Mouse (Mus musculus) midbrain, embryonic 13.5 days (tissue): Measurements from ENCODE around the gene Crk. TPM values are rescaled to one million over a fixed set of nuclear protein-coding genes. Genes with fewer than 3 reads are reported as not detected.

Experiments
- ATAC-seq: fragments of 200-750 bp; cut with Nextera tagmentation; 2 replicates; pipeline ENCODE4 v1.8.0; 2017; ENCODE audit warnings: mild to moderate bottlenecking, moderate TSS enrichment, moderate library complexity
- H3K27ac ChIP-seq: fragments of 300-500 bp; sonication (generic); 2 replicates; pipeline ENCODE4 v1.5.1; 2015; ENCODE audit warnings: inconsistent platforms, mild to moderate bottlenecking, moderate library complexity
- H3K27me3 ChIP-seq: fragments of 300-500 bp; sonication (generic); 2 replicates; pipeline ENCODE4 v1.6.1; 2015; ENCODE audit warnings: mild to moderate bottlenecking, inconsistent platforms
- H3K36me3 ChIP-seq: fragments of 300-500 bp; sonication (generic); 2 replicates; pipeline ENCODE4 v1.6.1; 2015; ENCODE audit warnings: mild to moderate bottlenecking, inconsistent platforms
- H3K4me1 ChIP-seq: fragments of 300-500 bp; sonication (generic); replicated peaks from 2 replicates; pipeline ENCODE4 v1.6.1; 2015; ENCODE audit warnings: inconsistent platforms
- H3K4me2 ChIP-seq: fragments of 300-500 bp; sonication (generic); replicated peaks from 2 replicates; pipeline ENCODE4 v1.6.1; 2015; ENCODE audit warnings: moderate library complexity, mild to moderate bottlenecking, inconsistent platforms
- H3K4me3 ChIP-seq: fragments of 300-500 bp; sonication (generic); replicated peaks from 2 replicates; pipeline ENCODE4 v1.5.1; 2015; ENCODE audit warnings: mild to moderate bottlenecking, inconsistent platforms
- H3K9ac ChIP-seq: fragments of 300-500 bp; sonication (generic); replicated peaks from 2 replicates; pipeline ENCODE4 v1.6.1; 2015; ENCODE audit warnings: mild to moderate bottlenecking, inconsistent platforms
- H3K9me3 ChIP-seq: fragments of 300-500 bp; sonication (generic); 2 replicates; pipeline ENCODE4 v1.6.1; 2016; ENCODE audit warnings: mild to moderate bottlenecking, inconsistent platforms
- WGBS: fragments of 180-500 bp; shearing (Covaris S2); methylation state at CpG from one replicate; pipeline ENCODE4 v1.1.7; 2015; 5-methylcytosine and 5-hydroxymethylcytosine counted together
- polyA plus RNA-seq: library from polyadenylated mRNA; unstranded; fragments of >200 nt; fragmentation: Nextera tagmentation; extraction: Ambion mirVana; gene quantifications from 2 replicates; pipeline ENCODE4 v1.2.1, GENCODE M21; 2015

Gene Crk
- polyA plus RNA-seq, 1 experiment from 2014 or later, result 129 TPM

DNA sequence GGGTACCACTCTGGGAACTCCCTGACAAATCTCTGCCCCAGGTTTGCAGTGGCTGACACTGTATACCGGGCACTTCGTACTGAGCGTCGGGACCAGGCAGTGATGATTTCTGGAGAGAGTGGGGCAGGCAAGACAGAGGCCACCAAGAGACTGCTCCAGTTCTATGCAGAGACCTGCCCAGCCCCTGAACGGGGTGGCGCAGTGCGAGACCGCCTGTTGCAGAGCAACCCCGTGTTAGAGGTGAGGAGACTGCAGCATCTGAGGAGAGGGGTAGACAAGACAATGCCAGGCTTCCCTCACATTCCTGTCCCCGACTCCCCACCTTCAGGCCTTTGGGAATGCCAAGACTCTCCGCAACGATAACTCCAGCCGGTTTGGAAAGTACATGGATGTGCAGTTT, 20.7 kb upstream of the Crk start:
- Histone ChIP-seq H3K9ac (no peak overlapping the region), H3K4me3 (no peak overlapping the region), H3K36me3 (peaks cover 14% of the 10 kb centered on the region; the same call in 1 of the 2 replicates), H3K4me1 (peaks cover 30% of the 10 kb centered on the region), H3K4me2 (no peak overlapping the region), H3K27ac (no peak overlapping the region), H3K9me3 (no peaks in the 10 kb centered on the region), H3K27me3 (peaks cover 40% of the 10 kb centered on the region)
- WGBS, result 95% methylated on average over 13 of the region's 13 CpGs
- ATAC-seq, result no peak

DNA sequence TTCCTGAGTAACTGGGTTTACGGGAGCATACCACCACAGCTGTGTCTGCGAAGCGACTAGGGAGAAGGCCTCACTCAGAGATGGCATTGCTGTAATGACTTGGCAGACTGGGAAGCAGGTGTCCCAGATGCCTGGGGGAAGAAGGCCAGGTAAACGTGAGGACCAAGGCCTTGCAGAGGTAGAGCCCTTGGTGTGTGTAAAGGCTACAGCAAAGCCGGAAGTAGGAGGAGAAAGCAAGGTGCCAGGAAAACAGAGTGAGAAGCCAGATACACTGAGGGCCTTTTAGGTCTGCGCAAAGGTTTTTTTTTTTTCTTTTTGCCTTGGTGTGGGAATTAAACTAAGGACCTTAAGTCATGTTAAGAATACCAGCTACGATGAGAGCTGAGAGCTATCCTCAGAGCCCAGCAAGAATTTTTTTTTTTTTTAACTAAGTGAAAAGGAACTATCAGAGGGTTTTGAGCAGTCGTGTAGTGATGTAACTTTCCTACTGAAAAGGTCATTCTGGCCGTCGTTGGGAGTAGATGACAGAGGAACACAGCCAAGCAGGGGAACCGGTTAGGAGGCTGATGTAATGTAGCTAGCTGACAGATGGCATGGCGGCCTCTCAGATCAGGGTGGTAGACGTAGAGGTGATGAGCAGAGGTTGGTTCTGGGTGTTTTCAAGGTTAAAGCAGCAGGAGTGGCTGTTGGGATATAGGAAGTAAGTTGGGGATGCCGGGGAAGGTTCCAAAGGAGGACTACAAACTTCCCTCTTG, 19.9 kb upstream of the Crk start:
- H3K4me2 ChIP-seq, result no peak overlapping the region
- no peak overlapping the region for H3K9ac ChIP-seq
- ATAC-seq, result no peak
- H3K27ac ChIP-seq, result no peak overlapping the region
- H3K4me1 ChIP-seq, result peaks cover 22% of the 10 kb centered on the region
- no peak overlapping the region for H3K4me3 ChIP-seq
- H3K27me3 ChIP-seq, result peaks cover 32% of the 10 kb centered on the region
- WGBS, result 85% methylated on average over 14 of the region's 14 CpGs
- H3K9me3 ChIP-seq, result no peaks in the 10 kb centered on the region
- peaks cover 14% of the 10 kb centered on the region; the same call in 1 of the 2 replicates for H3K36me3 ChIP-seq

DNA sequence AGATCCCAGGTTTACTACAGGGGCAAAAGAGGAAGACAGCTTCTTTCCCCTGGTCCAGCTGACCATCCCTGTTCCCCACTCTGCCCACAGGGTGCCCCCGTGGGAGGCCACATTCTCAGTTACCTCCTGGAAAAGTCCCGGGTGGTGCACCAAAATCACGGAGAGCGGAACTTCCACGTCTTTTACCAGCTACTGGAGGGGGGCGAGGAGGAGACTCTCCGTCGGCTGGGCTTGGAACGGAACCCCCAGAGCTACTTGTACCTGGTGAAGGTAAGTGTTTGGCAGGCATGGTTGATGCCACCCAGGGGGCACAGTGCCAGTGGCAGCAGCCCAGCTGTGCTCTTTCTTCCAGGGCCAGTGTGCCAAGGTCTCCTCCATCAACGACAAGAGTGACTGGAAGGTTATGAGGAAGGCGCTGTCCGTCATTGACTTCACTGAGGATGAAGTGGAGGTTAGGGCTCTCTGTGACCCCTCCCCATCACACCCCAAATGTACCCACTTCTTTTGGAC, 18.9 kb upstream of the Crk start:
- H3K4me2 ChIP-seq, result no peak overlapping the region
- WGBS, result 94% methylated on average over 12 of the region's 12 CpGs
- H3K4me3 ChIP-seq, result no peak overlapping the region
- peaks cover 14% of the 10 kb centered on the region; the same call in 1 of the 2 replicates for H3K36me3 ChIP-seq
- no peak for ATAC-seq
- no peak overlapping the region for H3K27ac ChIP-seq
- peaks cover 13% of the 10 kb centered on the region for H3K4me1 ChIP-seq
- peaks cover 22% of the 10 kb centered on the region for H3K27me3 ChIP-seq
- no peaks in the 10 kb centered on the region for H3K9me3 ChIP-seq
- H3K9ac ChIP-seq, result no peak overlapping the region

DNA sequence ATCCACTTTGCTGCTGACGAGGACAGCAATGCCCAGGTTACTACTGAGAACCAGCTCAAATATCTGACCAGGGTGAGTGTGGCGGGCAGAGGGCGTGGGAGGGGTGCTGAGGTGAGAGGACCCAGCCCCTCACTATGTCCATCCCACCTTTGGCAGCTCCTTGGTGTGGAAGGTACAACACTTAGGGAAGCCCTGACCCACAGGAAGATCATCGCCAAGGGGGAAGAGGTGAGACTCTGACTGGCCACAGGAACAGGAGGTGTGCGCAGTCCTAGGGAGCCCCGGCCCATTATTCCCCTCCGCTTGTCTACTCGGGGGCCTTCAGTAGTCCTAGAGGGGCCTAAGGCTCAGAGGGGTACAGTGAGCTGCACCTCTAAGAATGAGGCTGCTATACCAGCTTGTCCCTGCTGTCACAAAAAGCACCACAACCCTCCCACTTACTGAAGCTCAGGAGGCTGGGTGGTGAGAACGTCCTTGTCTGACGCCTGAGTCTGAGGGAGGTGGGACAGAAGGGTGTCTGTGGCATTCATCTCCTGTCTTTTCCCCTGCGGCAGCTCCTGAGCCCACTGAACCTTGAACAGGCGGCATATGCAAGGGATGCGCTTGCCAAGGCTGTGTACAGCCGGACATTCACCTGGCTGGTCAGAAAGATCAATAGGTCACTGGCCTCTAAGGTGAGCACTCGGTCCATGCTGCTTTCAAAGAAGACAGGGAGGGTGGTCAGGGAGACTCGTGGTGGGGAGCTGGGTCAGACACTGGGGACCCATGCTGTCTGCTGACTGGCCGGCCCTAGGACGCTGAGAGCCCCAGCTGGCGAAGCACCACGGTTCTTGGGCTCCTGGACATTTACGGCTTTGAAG, 17.9 kb upstream of the Crk start:
- H3K9me3 ChIP-seq, result no peaks in the 10 kb centered on the region

DNA sequence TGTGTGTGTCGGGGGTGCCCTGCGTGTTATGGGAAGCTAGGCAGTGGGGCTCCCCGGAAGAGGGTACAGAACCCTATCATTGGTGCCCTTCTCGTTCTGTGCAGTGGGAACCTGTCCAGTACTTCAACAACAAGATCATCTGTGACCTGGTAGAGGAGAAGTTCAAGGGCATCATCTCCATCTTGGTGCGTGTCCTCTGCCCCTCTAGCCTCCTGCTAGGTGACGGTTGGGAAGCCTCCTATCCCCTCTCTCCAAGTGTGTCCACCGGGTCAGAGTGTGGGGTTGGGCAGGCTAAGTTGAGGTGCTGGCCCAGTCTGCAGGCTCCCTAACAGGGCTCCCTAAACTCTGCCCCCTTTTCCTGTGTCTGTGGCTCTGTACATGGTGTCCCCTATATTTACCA, 16.9 kb upstream of the Crk start:
- Histone ChIP-seq H3K4me3 (no peak overlapping the region), H3K9me3 (no peaks in the 10 kb centered on the region), H3K36me3 (peaks cover 14% of the 10 kb centered on the region; the same call in 1 of the 2 replicates), H3K4me2 (no peak overlapping the region), H3K4me1 (no peaks in the 10 kb centered on the region), H3K9ac (no peak overlapping the region), H3K27me3 (peaks cover 3% of the 10 kb centered on the region), H3K27ac (no peak overlapping the region)
- ATAC-seq, result no peak
- WGBS, result 90% methylated on average over 7 of the region's 7 CpGs

More for the DNA sequence above, 17.9 kb upstream of the Crk start:
- Histone ChIP-seq H3K36me3 (peaks cover 14% of the 10 kb centered on the region; the same call in 1 of the 2 replicates), H3K27me3 (peaks cover 13% of the 10 kb centered on the region), H3K4me1 (peaks cover 6% of the 10 kb centered on the region), H3K4me2 (no peak overlapping the region), H3K27ac (no peak overlapping the region), H3K4me3 (no peak overlapping the region), H3K9ac (no peak overlapping the region)
- WGBS, result 90% methylated on average over 21 of the region's 21 CpGs
- no peak for ATAC-seq

DNA sequence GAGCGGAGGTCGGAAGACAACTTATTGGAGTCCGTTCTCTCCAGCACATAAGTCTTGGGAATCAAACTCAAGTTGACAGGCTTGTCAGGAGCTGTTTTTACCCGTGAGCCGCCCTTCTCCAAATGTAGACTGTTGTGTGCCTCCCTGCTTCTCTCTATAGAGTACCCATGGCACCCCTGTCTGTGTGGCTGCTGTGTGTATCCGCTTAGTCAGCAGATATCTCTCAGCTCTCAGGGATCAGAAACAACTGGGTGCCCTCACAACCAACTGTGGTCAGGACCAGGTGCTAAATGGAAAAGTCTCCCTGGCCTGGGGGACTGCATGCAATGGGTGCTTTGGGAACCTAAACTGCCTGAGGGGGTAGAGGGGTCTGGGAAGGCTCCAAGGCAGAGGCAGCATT, 12.8 kb upstream of the Crk start:
- Histone ChIP-seq H3K27ac (no peak overlapping the region), H3K36me3 (peaks cover 7% of the 10 kb centered on the region; the same call in 1 of the 2 replicates), H3K4me2 (no peak overlapping the region), H3K27me3 (no peaks in the 10 kb centered on the region), H3K4me3 (no peak overlapping the region), H3K9me3 (no peaks in the 10 kb centered on the region), H3K9ac (no peak overlapping the region), H3K4me1 (no peaks in the 10 kb centered on the region)
- no peak for ATAC-seq
- 94% methylated on average over 6 of the region's 6 CpGs for WGBS

DNA sequence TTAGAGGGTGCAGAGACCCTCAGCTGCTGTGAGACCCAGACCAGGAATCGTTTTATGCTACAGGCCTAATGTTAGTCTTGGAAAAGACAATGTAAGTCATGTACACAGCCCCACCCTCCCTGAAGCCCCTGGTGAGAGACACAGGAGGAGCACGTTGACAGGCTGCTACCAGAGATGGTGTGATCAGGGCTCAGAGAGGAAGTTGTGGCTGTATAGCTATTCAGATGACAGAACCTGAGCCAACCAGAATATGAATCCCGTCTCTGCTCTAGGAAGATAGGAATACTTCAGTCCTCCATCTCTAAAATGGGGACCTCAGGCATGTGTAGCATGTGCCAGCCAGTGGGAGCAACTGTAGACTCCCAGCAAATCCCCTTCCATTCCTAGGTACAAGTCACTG, 10.4 kb upstream of the Crk start:
- no peak for ATAC-seq

DNA sequence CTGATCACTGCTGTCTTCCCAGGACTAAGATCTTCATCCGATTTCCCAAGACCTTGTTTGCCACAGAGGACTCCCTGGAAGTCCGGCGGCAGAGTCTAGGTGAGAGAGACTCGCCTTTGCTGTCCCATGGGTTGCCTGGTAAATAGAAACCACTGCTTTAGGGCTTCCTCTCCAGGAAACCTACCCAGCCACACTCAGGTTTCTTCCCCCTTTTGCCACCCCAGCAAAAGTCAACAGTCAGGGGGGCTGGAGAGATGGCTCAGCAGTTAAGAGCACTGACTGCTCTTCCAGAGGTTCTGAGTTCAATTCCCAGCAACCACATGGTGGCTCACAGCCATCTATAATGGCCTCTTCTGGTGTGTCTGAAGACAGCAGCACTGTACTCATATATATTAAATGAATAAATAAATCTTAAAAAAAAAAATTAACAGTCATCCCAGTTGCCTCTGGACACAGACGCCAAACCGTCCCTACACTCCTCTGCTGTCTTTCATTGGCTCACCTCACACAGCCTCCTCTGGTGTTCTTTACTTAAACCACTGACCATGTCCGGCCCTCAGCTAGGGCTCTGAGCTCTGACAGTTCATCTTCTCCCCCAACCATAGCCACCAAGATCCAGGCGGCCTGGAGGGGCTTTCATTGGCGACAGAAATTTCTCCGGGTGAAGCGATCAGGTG, 9.7 kb upstream of the Crk start:
- H3K9me3 ChIP-seq, result no peaks in the 10 kb centered on the region
- no peaks in the 10 kb centered on the region for H3K36me3 ChIP-seq
- H3K4me2 ChIP-seq, result no peak overlapping the region
- WGBS, result 88% methylated on average over 11 of the region's 11 CpGs
- H3K27me3 ChIP-seq, result no peaks in the 10 kb centered on the region
- no peak overlapping the region for H3K27ac ChIP-seq
- no peak overlapping the region for H3K4me3 ChIP-seq
- no peaks in the 10 kb centered on the region for H3K4me1 ChIP-seq
- H3K9ac ChIP-seq, result no peak overlapping the region
- ATAC-seq, result no peak

More for the DNA sequence above, 10.4 kb upstream of the Crk start:
- Histone ChIP-seq H3K27ac (no peak overlapping the region), H3K27me3 (no peaks in the 10 kb centered on the region), H3K36me3 (no peaks in the 10 kb centered on the region), H3K9me3 (no peaks in the 10 kb centered on the region), H3K9ac (no peak overlapping the region), H3K4me2 (no peak overlapping the region), H3K4me1 (no peaks in the 10 kb centered on the region), H3K4me3 (no peak overlapping the region)
- 84% methylated on average over 3 of the region's 3 CpGs for WGBS

DNA sequence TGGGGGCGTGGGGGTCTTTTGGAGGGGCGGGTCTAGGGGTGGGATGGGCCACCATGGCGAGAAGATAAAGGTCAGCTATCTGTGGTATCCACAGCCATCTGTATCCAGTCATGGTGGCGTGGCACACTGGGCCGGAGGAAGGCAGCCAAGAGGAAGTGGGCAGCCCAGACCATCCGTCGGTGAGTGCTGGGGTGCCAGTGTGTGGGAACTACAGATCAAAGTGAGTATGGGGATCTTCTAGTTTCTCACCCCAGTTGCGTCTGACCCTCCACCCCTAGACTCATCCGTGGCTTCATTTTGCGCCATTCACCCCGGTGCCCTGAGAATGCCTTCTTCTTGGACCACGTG, 9.2 kb upstream of the Crk start:
- Histone ChIP-seq H3K4me1 (no peaks in the 10 kb centered on the region), H3K4me2 (no peak overlapping the region), H3K9me3 (no peaks in the 10 kb centered on the region), H3K27ac (no peak overlapping the region), H3K36me3 (no peaks in the 10 kb centered on the region), H3K4me3 (no peak overlapping the region), H3K27me3 (no peaks in the 10 kb centered on the region), H3K9ac (no peak overlapping the region)
- WGBS, result 94% methylated on average over 12 of the region's 12 CpGs
- ATAC-seq, result no peak

DNA sequence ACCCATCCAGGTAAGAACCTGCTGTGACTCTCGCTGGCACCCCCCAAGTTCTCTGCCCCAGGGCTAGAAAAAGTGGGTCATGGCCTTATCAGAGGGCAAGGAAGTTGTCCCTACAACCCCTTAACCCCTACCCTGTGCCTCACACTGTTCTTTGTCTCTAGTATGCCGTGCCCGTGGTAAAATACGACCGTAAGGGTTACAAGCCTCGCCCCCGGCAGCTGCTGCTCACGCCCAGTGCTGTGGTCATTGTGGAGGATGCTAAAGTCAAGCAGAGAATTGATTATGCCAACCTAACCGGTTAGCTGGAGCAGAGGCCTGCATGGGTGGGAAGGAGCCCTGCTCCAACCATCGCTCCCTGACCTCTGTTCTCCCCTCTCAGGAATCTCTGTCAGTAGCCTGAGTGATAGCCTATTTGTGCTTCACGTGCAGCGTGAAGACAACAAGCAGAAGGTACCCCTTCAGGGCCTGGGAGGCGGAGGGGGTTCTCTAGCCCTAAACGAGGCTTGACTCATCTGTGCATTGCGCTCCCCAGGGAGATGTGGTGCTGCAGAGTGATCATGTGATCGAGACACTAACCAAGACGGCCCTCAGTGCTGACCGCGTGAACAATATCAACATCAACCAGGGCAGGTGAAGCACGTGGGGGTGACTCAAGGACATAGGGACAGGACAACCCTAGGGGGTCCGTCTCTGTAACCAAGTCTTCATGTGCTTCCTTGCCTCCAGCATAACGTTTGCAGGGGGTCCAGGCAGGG, 7.5 kb upstream of the Crk start:
- H3K4me2 ChIP-seq, result no peak overlapping the region
- no peaks in the 10 kb centered on the region for H3K9me3 ChIP-seq
- H3K4me1 ChIP-seq, result no peaks in the 10 kb centered on the region
- 88% methylated on average over 22 of the region's 22 CpGs for WGBS
- no peak for ATAC-seq
- no peaks in the 10 kb centered on the region for H3K27me3 ChIP-seq
- H3K36me3 ChIP-seq, result no peaks in the 10 kb centered on the region
- H3K27ac ChIP-seq, result no peak overlapping the region
- H3K9ac ChIP-seq, result no peak overlapping the region
- H3K4me3 ChIP-seq, result no peak overlapping the region

DNA sequence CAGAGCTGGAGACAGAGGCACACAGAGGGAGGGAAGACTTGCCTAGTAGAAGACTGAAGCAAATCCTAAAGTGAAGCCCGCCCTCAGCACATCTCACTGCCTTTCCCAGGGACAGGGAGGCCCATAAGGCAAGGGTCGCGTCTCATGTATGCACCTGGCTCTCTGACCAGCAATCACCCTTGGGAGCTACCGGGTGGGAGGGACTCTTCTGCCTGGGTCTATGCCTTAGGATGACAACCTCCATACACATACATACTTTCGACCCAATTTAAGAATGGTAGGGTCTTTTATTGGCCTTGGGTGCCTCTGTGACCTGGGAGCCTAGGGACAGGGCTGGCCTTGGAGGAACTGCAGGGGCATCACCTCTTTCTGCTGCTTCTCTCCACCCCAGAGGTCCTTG, 5.6 kb upstream of the Crk start:
- Histone ChIP-seq H3K9me3 (no peaks in the 10 kb centered on the region), H3K36me3 (no peaks in the 10 kb centered on the region), H3K4me1 (peaks cover 1% of the 10 kb centered on the region; the same call in 1 of the 2 replicates), H3K27me3 (no peaks in the 10 kb centered on the region), H3K4me2 (no peak overlapping the region), H3K4me3 (no peak overlapping the region), H3K27ac (no peak overlapping the region), H3K9ac (no peak overlapping the region)
- WGBS, result 87% methylated on average over 5 of the region's 5 CpGs
- ATAC-seq, result no peak
